Mouse (Mus musculus) layer of hippocampus, postnatal 36 days (tissue): ENCODE measurements around the gene Csnk2b. TPM values are rescaled to one million over a fixed set of nuclear protein-coding genes. Genes with fewer than 3 reads are reported as not detected.

Experiments used
- DNase-seq, 2 experiments: peaks; one replicate each; pipeline ENCODE4 v3.0.0; 2022
- total RNA-seq, 2 experiments: library from RNA; stranded (reverse); gene quantifications; 2 replicates each; pipeline ENCODE4 v1.2.3; 2021

Csnk2b gene
- 100 to 1,000 TPM; 169 to 176 TPM for total RNA-seq

DNA sequence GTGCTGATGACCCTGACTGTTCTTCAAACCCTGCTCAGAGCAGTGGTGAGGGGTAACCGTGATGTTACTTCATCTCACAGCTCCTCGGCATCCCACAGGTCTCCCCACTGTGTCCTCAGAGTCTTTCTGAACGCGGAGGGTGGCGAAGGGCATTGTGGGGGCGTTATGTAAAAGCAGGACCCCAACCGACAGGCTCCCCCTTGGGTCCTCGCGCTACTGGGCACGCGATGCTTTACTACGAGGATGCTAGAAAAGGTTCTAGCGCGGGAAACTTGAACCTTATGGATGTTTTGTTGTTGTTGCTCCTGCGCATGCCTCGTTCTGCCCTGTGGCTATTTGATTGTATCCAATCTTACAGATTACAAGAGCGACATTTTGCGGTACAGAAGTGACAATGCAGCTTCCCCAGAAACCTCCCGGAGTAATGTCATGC is at the start of gene Csnk2b:
Csnk2b (minus strand) TSS at position 183 of the 433 bp plus-strand sequence.
- DNase-seq: peak; percentile 64 to 67

DNA sequence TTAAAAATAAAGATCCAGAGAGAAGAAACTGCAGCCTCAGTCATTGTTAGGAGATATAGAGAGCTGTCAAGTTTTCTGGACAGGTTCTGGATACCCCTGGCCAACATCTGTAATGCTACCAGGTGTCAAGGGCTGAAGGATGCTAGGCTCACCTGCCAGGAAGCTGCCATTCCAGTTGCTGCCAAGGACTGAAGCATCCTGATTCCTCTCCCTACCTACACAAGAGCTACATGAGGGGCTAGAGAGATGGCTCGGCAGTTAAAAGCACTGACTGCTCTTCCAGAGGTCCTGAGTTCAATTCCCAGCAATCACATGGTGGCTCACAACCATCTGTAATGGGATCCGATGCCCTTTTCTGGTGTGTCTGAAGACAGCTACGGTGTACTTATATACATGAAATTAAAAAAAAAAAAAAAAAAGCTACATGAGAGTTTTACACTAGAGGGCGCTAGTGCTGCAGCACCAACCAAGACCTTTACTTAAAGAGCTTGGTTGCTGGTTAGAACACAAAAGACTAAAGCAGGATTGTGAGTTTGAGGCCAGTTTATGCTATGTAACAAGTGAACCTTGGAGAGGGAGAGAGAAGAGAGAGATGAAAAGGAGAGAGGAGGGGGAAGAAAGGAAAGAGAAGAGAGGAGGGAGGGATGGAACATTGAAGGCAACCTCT is 46.8 kb upstream of the Csnk2b start:
- no peak for DNase-seq

DNA sequence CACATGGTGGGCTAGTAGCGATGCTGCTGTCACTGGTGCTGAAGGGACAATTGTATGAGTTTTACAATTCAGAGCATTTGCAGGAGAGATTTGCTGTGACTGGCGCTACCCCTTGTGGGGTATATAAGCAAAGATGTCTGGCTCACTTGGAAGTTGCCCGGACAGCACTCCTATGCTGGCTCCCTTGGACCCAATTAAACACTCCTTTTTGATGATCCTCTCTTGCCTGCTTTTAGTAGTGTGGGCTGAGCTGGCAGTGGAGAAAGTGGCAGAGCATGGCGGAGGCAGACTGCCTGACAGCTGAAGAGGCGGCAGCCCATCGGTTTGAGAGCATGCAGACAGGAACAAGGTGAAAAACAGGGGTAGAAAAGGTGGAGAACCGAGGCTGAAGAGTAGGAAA is 45.9 kb upstream of the Csnk2b start:
- DNase-seq: no peak

DNA sequence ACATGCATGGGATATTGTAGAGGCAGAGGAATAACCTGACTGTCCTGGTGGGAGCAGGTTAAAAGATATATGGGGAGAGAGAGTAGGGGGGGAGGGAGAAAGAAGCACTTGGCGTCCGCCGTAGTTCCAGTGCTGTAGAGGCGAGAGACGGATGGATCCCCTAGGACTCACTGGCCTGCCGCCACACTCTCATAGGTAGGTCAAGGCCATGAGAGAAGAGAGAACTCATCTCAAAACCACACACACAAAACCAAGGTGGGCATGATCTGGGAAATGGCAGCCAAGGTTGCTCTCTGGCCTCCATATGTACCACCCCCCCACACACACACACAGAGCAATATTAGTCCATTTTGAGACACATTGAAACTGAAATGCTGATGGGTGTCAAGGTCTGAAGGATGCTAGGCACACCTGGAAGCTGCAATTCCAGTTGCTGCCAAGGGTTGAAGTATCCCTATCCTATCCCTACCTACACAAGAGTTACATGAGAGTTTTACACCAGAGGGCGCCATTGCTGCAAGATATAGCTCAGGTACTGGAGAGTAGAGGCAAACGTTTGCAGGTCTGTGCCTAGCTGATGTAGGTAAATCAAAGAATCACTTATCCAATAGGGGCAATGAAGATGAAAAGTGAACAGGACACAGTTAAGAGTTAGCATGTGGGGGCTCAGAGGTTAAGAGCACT is 44.6 kb upstream of the Csnk2b start:
- DNase-seq: no peak

DNA sequence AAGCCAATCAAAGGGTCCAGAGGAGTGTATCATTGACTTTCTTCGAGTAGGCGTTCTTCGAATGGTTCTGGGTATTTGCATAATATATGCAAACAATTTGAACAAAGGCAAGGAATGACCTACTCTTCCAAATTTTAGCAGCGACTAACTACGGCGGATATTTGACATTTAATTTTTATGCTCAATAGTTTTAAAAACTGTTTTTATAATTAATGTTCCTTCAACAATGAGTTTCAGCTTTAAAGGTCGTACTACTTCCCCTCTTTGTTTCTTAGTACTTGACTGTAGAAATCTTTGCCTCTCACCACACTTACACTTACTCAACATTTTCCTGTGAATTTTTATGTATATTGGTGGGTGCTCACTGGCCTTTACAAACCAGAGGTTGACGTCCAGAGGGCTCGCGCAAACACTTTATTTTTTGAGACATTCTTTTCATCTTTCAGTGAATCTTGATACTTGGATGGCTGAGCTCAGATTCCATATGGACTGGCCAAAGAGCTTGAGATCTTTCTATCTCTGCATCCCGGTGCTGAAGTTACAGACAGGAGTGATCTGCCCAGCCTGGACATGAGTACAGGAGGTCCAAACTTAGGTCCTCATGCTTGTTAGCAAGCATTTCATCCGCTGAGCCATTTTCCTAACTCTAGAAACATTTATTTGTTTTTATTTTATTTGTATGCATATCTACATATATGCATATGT is 43.8 kb upstream of the Csnk2b start:
- DNase-seq: no peak

DNA sequence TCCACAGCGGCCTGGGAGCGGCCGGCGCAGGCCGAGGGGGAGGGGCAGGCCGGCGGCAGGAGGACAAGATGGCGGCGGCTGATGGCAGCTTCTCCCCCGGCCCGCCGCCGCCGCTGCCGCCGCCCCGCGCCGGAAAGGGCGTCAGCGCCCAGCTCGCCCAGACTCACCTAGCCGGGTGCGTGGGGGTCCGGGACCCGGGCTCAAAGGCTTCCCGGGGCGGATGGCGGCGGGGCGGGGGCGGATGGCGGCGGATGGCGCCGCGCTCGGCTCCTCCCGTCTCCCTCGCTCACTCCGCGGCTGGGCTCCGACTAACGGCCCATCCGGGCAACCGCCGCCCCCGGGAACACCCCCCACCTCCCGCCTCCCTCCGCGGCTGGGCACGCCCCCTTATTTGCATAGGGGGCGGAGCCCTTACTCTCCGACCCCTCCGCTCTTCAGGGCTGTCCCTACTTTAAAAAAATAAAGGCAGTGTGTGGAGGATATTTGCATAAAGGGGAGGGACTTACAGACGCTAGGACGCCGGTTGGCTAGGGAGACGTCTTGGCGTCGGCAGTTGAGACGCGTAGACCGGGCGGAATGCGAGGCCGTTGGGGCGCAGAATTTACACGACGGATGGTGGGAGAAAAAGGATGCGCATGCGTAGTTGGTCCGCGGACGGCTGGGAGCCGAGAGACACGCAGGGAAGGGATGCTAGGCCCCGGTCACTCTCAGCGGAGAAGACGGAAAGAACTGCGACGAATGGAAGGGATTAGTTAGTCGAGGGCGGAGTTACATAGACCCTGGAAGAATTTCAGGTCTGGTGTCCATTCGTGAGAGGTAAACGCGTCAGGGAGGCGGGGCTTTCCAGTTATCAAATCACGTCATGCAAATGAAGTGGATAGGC is 43.0 kb upstream of the Csnk2b start, which contains the start of gene Prrc2a:
Prrc2a (minus strand) TSS at position 330 of the 883 bp plus-strand sequence.
- DNase-seq: peak; percentile 99

DNA sequence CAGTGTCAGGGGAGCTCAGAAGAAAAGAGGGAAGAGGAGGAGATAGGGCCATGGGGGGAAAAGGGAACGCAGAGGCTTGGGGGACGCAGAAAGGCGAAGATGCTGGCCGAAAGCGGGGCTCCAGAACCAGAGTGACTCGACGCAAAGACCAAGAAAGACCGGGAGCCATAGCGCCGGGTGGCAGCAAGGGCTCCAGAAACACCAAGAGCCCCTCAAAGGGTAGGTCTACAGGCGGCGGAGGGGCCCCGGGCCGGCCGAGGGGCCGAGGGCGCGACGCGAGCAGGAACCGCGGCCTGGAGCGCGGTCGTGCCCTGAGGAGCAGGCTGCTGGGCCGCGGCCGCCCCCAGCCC is 42.3 kb upstream of the Csnk2b start:
- no peak for DNase-seq

DNA sequence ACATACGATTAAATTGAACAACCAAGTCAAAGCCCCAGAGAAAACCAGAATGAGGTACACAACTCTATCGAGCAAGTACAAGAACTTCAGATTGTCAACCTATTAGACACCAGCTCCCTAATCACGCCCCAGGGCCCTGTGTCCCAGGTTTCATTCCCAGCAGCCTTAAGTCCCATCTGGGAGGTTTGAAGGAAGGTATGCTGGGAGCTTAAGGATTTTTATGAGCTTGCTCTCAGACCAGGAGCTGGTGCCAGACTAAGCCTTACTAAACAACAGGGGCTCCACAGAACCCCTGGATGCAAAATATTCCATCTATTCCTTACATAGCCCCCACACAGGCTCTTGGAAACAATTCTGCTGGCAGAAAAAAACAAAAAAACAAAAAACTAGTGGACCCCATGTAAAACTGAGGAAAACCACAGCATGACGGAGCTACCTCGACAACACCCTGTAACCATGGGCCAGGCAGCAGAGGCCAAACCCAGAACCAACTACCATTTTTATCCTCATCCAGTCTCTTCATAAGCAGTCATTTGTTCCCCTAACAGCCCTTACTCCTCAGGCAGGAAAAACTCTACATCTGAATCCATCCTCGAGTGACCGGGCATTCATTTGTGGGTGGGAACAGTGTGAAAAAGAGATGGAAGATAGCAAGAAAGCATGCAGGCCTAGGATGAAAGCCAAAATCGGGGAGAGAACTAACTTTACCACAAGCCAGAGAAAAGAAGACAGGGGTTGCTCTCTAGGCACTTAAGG is 41.7 kb upstream of the Csnk2b start:
- DNase-seq: no peak

DNA sequence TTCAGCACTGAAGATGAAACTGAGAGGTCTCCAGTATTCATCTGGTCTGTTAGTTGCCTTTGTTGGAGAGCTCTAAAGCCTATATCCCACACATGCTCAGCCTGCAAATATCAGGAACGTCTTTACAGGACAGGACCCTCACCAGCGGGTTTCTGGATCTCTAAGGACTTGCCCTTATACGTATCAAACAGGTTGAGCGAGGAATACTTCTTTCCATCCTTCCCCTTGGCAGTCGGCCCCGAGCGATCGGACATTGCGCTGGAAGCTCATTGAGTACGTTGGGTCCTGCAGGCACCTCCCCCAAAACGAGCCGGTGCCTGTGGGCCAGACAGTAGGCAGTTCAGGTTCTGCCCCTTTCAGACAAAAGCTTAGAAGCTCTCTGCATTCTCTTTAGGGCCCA is 40.9 kb upstream of the Csnk2b start:
- DNase-seq: peak in 1 of 2 experiments; percentile 24

DNA sequence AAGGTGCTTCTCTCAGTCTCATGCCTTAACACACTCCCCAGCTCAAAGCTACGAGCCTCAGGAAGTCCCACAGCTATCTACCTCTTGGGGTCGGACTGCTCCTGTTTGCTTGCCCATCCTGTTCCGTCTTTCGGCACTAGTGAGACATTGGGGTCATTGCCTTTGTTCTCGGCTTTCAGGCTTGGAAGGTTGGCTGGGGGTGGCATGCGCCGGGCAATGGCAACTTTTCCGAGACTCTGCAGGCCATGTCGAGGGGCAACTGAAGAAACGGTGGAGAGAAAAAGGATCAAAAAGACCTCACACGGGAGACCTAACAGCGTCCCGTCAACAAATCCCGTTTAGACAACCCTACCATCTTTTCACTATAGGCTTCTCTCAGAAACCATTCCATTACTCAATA is 40.3 kb upstream of the Csnk2b start:
- DNase-seq: no peak

DNA sequence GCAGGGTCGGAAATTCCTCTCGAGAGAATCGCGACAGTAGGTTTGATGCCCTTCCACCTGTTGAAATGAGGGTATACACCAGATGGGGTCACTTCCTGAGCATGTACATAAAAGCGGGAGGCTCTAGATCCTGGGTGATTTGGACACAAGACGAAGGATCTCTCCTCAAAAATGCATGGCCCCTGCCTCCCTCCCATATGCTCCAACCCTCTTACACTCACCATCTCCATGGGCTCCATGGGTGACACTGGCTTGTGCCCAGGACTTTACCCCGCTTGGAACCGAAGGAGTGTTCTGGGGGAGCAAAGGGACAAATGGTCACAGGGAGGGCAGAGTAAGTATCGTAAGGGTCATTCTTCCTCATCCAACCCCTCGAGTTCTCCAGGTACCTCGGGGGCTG is 39.6 kb upstream of the Csnk2b start:
- no peak for DNase-seq

DNA sequence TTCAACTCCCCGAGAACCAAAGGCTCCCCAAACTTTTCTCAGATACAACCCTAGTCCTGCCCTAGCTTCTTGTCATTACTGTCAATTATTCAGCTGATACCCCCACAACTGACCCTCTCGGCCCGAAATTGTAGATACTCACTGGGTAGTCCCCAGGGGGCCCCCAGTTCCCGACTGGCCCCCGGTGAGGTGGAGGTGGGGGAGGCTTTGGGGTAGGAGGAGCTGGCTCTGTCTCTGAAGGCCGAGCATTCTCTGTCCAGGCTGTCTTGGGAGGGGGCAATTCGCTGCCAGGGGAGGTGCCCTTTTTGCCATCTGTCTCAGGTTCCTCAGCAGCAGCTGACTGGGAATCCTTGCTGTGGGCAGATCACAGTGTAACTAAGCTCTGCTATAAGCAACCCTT is 37.8 kb upstream of the Csnk2b start:
- DNase-seq: no peak

DNA sequence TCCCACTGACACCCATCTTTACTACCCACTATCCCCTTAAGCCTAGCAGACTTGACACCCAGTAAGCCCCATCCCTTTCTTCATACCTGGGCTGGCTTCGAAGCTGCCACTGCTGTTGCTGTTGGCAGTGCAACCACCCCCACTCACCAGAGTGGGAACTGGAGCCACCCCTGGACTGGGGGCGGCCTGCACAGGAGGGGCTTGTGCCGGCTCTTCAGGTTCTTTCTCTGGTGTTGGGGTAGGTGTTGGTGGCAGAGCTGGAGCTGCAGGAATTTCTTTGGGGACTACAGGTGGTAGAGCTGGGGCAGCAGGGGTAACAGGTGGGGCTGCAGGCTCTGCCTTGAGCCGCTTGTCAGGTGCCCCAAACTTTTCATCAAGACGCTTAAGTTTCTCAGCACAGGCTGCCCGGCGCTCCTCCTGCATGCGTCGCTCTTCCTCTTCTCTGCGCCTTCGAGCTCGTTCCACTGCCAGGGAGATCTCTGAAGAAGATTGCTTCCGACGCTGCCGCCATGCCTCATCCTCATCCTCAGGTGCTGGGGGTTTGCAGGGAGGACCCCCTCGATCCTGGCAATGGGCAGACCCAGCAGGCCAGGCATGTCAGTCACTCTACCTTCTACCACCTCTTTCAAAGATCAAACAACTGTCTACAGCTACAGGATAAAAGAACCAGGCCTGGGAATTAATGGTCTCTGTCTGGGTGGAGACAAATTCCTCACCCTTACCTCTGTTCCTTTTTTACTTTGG is 37.2 kb upstream of the Csnk2b start:
- DNase-seq: no peak

DNA sequence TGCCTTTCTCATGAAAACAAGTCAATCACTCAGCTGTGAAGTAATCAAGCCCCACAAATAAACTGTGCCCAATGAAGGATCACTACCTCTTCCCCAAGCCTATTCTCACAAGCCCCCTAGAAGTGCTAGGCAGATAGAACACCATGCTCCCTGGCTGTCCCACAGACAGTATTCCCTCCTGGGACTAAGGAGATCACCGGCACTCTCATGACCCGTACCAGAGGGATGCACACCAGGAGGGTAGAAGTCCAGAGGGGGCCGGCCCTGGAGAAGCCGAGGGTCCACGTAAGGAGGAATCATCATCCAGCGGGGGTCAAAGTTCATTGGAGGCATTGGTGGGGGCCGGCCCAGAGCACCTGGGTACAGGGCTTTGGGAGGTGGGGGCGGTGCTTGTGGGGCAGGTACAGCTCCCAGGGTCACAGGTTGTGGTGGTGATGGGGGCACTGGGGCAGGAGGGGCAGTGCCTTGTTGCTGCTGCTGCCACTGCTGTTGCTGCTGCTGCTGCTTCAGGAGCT is 35.9 kb upstream of the Csnk2b start:
- DNase-seq: no peak

DNA sequence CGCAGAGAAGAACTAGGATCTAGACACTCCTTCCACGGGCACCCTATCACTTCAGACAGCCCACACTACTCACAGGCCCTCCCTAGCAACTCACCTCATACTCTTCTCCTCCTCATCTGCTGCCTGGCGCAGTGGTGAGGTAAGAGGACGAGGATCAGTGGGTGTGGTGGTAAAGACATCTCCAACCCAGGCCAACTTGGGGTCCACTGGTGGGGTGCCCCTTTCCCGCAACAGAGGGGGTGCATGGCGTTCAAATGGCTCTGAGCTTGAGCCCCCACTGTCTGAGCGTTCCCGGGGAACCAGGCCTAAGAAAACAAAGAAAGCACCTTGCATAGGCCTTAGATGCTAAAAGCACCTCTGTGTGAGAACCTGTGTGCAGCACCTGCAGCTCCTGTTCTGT is 35.4 kb upstream of the Csnk2b start:
- DNase-seq: no peak

DNA sequence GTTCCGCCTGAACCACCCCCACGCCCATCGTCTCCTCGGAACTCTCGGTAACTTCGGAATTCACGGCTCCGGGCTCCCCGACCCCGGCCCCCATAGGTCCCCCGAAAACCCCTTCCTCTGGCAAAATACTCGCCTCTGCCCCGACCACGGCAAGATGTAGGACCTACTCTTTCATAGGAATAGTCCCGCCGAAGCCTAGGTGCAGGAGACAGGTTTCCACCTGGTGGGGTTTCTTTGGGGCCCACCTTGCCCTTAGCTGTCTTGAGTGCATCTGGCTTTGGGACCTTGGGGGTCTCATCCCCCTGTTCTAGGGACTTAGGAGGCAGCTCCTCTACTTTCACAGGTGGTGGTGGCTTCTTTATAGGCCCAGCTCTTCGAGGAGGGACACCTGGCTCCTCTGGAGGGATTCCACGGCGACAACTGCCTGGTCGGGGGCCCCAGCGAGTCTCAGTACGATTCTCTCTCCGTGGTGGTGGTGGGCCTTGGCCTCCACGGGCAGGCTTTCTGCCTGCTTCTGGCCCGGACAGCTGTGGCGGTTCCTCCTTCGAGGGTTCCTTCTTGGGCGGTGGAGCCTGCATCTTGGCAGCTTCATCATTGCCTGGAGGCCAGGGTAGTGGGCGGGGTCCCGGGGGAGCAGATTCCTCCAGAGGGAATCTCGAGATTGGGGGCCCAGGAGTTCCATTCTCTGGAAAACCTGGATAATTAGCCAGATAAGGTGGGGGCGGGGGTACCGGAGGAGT is 34.8 kb upstream of the Csnk2b start:
- no peak for DNase-seq

DNA sequence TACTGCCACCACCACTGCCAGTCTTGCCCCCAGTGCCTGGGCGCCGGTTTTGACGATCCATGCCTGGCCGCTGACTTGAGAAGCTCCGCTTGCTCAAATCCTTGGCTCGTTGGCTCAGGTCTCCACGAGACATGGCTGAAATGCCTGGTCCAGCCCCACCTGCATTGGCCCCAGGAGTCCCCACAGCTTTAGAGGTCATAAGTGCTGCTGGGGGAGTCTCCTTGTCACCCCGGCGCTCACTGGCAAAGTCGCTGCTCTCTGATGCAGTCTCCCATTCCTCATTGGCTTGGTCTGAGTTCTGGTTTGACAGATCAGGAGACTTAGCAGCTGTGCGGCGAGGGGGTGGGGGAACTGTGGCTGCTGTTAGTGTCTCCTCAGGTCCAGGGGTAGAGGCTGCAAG is 33.6 kb upstream of the Csnk2b start:
- no peak for DNase-seq

DNA sequence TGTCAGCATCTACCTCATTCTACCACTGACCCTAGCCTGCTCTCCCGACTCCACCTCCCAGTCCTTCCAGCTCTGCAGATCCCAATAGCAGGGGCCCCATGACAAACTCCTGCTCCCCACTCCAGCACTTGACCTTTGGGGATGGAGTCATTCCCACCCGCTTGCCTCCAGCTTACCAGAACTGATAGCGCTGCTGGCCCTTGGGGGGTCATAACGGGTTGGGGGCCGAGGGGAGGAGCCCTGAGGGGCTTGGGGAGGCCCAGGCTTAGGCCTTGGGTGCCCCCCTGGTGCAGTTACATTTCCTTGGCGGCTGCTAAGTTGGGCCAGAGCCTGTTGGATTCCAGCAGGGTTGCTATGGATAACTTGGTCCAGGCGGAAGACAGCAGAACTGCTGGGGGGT is 32.8 kb upstream of the Csnk2b start:
- DNase-seq: no peak

DNA sequence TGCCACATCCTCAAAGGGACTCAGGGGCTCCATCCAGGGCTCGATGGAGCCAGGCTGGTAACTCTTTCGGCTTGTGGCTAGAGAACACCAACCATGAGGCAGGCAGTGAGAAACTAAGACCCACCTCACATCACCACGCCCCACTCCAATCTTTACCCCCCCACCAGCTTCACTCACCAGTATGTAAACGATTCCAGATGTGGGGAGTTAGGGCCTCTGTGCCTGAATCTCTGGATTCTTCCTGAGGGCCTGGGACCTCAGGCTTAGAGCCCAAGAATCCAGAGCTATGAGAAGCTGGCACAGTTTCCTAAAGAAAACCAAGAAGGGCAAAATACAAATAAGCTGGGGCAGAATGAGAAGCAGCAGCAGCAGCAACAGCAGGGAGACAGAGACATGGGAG is 32.1 kb upstream of the Csnk2b start:
- DNase-seq: no peak

DNA sequence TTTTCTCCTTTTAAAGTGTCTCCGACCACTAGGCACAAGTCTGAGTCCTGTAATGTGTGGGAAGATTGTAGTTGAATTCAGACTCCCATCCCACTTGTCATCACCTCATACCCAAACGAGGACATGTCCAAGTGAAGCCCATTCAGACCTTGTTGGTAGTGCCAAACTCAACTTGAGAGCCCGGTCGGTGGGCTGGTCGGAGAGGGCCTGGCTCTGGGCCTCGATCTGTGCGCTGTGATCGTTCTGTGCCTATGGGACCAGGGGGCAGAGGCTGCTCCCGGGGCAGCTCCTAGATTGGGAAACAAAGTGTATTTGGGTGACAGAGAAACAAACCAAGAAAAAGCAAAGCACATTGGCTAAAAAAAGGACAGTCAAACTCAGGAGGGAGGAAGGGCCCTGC is 31.2 kb upstream of the Csnk2b start:
- no peak for DNase-seq
